Mouse (Mus musculus): ENCODE results near the gene Emid1. TPM values are rescaled to one million over a fixed set of nuclear protein-coding genes. Genes with fewer than 3 reads are reported as not detected.

Gene Emid1
- polyA plus RNA-seq (2017; shearing (Covaris generic)) = 1.8 TPM

DNA sequence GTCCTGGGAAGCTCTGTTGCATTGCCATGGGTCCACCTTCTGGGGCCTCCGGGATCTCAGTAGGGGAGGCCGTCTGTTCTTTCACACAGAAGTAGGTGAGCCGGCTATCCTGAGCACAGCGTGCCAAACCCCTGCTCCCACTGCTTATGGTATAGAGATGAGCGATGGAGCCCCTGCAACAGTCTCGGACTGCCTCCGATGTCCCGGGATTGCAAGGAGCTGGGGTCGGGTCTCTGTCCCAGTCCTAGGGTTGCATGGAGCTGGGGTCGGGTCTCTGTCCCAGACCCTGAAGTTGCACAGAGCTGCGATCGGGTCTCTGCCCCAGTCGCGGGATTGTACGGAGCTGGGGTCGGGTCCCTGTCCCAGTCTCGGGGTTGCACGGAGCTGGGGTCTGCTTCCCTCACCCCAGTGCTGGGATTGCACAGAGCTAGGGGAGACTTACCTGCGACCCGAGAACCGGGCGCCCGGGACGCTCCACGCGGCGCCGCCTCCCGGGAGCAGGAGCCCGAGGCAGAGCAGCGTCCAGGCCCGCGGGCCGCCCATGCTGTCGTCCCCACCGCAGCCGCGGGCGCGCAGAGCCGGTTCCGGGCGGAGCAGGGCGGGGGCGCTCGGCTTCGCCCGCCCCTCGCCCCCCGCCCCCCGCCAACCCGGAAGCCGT, at the start of gene Emid1:
TSS of gene Emid1 (minus strand) at position 578 of the 658 bp plus-strand sequence.

GRCm38 (mm10) chr11:5098736-5099542, 53.1 kb downstream of the Emid1 start, which contains the start of the genes Rhbdd3 and Ewsr1:
Gene Rhbdd3, plus strand, starts transcription at chr11:5098926.
Gene Ewsr1, minus strand, starts transcription at chr11:5099266.

GRCm38 (mm10) chr11:5065056-5065821, 86.8 kb downstream of the Emid1 start, which contains the start of gene Gas2l1:
Gene Gas2l1, minus strand, starts transcription at chr11:5065327.

GRCm38 (mm10) chr11:5057856-5058641, 94.0 kb downstream of the Emid1 start, which contains the start of gene Rasl10a:
Gene Rasl10a, plus strand, starts transcription at chr11:5058128.

Other genes starting within 250 kb of the Emid1 start
- gene Nefh, start 204.2 kb downstream of the Emid1 start, polyA plus RNA-seq (2017; shearing (Covaris generic)) = 5.5 TPM
- 137 TPM for gene Ap1b1, start 165.4 kb downstream of the Emid1 start, polyA plus RNA-seq (2017; shearing (Covaris generic))
- gene Rasl10a, start 94.1 kb downstream of the Emid1 start, polyA plus RNA-seq (2017; shearing (Covaris generic)) = not detected
- 0.89 TPM for gene Gas2l1, start 86.9 kb downstream of the Emid1 start, polyA plus RNA-seq (2017; shearing (Covaris generic))
- gene Rhbdd3, start 53.3 kb downstream of the Emid1 start, polyA plus RNA-seq (2017; shearing (Covaris generic)) = 8.7 TPM
- gene Ewsr1, start 53.0 kb downstream of the Emid1 start, polyA plus RNA-seq (2017; shearing (Covaris generic)) = 841 TPM
- gene Kremen1, start 109.3 kb upstream of the Emid1 start, polyA plus RNA-seq (2017; shearing (Covaris generic)) = 2.8 TPM

Measured in CD4-positive, CD25-positive, alpha-beta regulatory T cell, adult 9 weeks (primary cell).